Mouse (Mus musculus) erythroblast, embryonic 14.5 days (primary cell): Measurements from ENCODE around the gene Nsun5.

ENCODE experiments used
- GATA1 ChIP-seq: IDR thresholded peaks from 2 replicates; pipeline ENCODE4 v1.6.1; 2012; ENCODE audit warnings: low read length, inconsistent platforms, mixed read lengths
- TAL1 ChIP-seq: IDR thresholded peaks from 3 replicates; pipeline ENCODE4 v1.6.1; 2012; ENCODE audit warnings: low read length, inconsistent platforms, mixed read lengths

- no peak for TF ChIP-seq TAL1
- TF ChIP-seq GATA1 = no peak
Measured at GRCm38 (mm10) chr5:135359772-135360171, 10.0 kb upstream of the Nsun5 start.
